Mouse (Mus musculus) kidney, postnatal 10 days (tissue): Measurements from ENCODE around the gene Eif4g1.

Experiments
- DNase-seq: peaks from one replicate; pipeline ENCODE4 v3.0.0; 2021; ENCODE audit warnings: mixed read lengths

Gene Eif4g1

DNA sequence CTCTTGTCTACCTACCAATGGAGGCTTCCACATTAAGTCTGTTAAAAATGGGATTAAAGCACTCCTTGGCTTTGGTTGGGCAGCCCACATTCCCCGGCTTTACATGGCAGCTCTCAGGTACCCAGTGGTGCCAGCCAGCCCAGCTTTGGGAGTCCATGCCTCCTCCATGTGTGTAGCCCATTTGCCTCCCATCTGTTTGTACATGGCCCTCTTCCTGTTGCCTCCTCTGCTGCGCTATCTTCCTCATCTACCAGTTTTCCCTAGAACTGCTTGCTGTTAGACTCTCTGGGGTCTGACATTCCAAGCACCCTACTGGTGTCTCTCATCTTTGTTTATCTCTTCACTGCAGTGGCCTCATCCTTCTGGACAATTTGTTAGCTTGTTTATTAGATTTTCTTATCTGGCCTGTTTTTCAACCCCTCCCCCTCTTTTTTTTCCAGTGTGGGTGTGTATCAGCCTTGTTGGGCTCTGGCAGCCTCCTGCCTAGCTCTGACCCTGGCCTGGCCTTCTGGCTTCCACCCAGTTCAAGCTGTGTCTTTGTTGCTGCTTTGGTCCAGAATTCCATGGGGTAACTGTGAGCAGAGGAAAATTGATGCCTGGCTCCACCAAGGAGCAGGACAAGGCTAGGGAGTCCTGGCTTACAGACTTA lies 38.4 kb downstream of the Eif4g1 start:
- peak; percentile 73 for DNase-seq

DNA sequence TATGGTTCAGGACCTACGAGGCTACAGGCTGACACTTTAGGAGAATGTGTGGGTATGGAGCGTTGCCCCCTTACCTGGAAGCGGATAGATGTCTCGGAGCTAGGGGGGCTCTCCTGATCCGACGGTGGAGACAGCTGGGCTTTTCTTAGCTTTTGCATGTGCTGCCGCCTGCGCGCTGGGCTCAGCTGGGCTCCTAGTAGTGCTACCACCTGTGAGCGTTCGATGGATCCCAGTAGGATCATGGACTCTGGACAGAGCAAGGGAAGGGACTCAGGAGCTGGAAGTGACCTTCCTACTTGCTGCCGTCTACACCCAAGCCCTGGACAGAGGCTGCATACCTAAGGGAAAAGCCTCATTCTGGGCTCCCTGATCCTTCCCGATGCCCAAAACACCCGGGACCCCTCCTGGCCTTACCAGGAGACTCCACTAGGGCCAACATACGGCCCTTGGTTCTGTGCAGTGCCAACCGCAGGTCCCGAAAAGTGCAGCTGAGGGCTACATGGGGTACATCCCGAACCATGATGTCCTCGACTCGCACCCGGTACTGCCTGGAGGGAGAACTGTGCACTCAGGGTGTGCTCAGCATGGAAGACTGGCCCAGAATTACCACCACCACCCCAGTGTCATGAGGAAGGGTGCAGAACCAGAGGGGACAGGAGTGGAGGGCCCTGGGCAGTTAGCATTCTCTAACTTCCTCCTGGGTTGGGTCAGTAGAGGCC lies 40.3 kb downstream of the Eif4g1 start:
- no peak for DNase-seq

DNA sequence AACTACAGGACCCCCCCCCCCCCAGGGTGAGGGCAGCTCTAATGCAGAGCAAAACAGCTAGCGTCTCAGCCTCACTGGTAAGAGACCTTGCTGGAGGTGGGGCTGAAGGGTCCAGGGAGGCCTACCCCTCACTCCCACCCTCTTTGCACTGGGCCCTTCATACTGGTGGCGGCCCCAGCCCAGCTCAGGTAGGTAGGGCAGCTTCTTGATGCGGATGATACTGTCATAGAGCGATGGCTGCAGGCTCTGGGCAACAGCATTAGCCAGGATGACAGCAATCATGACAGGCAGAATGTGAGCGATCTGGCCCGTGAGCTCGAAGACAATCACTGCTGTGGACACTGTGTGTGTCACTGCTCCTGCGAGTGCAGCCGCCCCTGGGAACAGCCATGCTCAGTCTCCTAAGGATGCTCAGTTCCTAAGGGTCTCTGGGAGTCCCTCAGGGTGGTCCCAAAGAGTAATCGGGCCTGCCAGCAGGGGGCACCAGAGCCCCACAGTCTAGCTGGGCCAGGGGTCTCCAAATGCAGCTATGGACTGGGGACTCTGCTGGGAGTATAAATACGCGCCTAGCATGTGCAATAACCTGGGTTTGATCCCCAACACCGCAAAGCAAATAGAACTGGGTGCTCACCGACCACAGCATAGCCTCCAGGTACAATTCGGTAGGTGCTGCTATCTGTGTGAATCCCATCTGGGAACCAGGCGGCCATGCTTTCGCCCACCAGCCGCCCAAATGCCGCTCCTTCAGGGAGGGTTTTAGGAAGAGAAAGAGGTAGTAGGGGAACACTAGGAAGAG lies 41.0 kb downstream of the Eif4g1 start:
- DNase-seq: peak; percentile 69

DNA sequence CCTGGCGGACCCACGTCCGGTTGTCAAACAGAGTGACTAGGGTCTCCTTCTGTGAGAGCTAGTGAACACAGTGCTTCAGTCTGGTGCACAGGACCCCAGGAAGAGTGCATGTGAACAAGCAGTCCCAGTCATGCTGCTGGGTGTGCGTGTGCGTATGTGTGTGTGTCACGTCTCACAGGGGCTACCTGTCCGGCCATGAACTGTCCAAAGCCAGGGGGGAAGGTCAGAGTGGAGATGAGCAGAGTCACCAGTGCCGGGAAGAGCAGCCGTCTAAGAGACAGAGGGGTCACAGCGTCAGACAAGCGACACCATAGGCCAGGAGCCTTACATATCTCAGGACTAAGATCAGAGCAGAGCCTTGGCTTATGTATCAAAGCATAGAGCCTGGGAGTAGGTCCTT lies 42.3 kb downstream of the Eif4g1 start:
- no peak for DNase-seq

DNA sequence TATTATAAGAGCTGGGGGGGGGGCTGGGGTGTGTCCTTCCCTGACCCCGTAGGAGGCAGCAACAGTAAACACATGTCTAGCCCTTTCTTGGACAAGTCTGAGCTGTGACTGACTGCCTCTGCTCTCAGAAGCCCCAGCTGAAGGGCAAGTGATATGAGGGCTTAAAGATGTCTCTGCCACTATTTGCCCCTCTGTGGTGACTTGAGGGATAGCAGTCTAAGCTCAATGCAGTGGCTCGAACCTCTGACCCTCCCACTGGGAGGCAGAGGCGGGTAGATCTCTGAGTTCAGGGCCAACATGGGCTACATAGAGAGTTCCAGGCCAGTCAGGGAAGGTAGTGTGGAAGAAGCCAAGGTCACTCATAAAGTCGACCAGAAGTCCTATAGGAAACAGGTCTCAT lies 42.7 kb downstream of the Eif4g1 start:
- no peak for DNase-seq

DNA sequence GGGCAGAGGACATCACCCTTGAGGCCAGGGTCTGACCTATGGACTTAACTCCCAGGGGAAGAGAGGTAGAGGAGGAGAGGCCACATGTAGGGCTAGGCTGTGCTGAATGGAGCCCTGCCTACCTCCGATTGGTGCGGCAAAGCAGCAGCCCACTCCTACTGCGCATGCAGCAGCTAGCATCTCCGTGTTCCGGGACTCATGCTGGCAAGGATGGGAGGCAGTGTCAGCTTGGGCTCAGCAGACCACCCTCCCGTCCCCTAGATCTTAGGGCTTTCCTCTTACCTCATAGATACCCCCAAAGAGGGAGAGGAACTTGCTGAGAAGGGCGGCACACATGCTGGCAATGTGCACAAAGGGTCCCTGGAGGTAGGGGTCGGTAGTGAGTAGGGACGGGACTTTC lies 44.1 kb downstream of the Eif4g1 start:
- no peak for DNase-seq

DNA sequence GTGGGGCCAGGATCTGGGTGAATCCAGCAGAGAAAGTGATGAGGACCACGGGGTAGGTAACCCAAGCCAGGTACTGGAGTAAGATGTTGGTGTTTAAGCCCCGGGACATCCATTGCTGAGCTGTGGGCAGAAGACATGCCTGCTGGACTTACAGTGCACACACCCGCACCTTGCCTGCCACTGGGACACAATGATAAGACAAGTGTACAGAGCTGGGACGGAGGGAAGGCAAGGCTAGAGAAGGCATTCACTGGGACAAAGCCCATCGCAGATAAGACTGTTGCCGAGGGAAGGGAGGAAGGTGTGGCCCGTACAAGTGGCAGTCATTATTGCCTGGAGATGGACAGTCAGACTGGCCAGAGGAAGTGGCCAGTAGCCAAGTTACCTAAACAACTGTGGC lies 44.8 kb downstream of the Eif4g1 start:
- DNase-seq: no peak

DNA sequence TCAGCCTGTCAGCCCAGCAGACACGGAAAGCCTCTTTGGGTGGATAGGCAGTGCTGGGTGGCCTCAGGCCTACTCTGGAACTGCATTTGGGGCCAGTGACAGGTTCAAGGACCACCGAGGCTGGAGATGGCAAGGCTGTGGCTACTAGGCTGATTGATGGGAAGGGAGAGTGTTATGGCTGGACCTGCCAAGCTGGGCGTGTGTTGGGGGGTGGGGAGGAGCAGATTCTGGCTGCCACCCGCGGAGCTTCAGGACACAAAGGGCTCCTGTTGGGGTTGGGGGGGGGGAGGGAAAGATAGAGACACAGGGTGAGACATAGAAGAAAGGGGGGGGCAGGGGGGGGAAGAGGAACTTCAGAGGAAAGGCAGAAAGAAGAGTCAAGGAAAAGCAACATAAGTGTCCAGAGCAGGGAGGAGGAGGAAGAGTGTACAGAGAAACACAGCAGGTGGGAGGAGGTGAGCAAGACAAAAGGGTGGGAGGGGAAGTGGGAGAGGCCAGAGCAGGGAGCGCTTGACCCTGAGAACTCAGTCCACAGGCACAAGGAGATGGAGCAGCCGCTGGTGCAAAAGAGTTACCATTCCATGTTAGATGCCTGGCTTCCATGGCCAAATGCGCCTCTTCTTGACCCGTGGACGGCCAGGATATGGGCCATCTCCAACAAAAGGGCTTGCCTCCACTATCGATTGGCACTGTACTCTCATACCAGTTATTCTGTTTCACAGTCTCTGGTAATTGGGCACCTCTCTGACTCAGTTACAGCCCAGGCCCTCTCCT lies 46.4 kb downstream of the Eif4g1 start:
- DNase-seq: no peak

DNA sequence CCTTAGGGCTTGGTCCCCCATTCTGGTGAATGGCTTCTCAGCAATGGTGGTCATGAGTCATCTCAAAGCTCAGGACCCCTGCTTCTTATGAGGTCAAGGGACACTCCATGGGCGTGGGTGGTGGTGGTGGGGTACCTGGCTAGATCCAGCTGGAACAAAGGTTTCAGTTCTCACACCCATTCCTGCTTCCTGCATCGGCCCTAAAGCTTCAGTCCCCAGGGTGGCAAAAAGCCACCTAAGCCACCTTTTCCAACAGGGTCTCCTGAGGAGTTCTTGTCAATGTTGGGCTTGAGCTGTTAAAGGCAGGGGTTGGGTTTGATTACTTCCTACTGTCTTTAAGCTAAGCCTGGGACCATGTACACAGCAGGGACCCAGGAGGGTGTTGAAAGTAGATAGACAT lies 47.0 kb downstream of the Eif4g1 start:
- no peak for DNase-seq

DNA sequence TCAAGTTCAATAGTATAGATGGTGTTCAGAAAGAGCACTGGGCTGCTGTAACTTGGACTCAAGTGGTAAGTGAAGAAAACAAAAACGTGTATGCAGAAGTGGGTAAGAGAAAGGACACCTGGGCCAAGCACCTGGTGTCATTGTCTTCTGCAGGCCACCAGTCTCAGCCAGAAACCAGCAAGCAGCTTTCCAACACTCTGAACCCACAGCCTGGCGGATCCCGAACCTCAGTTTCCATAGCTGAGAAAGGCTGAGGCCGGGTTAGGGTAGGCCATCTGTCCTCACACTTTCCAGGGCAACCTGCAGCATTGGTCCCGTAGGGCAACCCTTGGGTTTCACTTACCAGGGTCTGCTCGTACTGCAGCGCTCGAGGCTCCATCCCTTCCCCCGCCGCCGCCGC lies 47.5 kb downstream of the Eif4g1 start:
- DNase-seq: no peak

DNA sequence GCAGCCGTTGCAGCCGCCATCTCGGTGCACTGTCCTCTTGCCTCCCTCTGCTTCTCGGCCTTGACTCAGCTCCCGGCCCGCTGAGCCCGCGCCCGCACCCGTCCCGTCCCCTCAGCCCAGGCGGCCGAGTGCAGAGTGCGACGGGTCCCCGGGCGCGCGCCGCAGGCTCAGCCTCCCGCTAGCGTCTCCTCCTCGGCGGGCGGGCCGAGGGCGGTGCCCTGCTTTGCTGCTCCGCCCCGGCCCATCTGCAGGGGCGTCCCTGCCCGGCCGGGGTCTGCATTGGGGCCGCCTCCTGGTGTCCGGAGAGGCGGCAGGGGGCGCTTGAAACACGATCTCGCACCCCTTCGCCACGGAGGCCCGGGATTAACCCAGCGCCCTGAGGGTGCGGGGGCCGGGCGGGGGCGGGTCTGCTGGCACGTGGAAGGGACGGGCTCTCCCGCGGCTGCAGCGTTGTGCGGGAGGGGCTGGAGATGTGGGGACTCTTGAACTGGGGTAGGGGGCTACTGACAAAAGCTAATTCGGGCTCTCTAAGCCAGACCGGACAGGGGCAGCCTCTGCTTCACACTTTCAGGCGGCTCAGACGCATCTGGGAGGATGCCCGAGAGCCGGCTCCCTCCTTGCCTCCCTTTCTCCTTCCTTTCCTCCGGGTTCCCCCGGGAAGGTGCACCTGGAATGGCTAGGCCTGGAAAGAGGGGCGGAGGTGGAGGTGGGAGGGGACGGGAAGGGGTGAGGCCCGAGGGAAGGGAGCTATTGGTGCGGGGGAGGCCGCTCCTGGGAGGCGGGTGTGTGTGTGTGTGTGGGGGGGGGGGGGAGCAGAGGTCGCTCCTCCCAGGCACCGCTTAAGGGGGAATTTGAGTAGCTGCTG lies 48.1 kb downstream of the Eif4g1 start:
- peak; percentile 91 for DNase-seq

DNA sequence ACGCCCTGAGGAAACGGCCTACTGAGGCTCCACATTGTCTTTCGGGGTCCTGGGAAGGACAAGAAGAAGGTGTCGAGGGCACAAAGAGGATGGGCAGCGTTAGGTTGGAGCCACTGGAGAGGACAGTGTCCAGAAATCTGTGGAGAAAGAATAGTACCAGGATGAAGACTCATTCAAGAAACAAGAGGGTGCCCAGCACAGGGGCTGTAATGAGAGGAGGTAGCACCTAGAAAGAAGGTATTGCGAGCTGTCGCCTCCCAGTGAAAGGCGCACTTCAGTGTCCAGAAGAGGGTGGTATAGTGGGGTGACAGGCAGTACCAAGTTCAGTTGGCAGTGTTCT lies 48.7 kb downstream of the Eif4g1 start:
- no peak for DNase-seq

DNA sequence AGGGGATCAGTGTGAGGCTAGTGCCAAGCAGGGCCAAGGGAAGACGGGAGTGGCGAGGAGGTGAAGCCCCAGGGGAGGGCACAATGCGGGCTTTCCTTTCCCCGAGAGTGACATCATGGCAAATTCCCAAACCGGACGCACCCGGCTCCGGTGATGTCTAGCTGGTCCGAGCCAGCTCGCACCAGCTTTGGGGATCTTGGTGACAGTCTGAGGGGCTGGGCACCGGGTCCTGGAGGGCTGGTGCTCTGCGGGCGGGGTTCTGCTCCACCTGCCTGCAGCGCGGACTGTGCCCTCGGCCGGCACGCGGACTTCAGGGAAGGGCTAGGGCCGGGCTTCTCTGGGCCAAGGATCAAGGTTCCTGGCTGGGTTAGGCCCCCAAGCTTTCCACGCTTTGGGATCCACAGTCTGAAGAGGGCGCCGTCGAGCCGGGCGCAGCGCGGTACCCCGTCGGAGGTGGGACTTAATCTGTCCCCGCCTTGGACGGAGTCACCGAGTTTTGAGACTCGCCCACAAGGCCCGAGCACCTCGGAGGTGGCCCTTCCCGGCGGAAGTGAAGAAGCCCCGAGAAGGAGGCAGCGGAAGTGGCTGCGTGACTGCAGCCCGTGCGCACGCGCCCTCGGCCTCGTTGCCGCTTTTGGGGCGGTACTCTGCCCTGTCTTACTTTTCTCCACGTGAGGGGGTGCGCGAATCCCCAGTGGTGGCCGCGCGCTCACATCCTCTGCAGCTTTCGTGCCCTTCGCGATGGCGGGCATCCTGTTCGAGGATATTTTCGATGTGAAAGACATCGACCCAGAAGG lies 49.3 kb downstream of the Eif4g1 start, which contains the start of the genes Polr2h and Clcn2:
Polr2h (plus strand) TSS at position 485 of the 797 bp plus-strand sequence.
Clcn2 (minus strand) TSS at position 566 of the 797 bp plus-strand sequence.
- DNase-seq: peak; percentile 98

DNA sequence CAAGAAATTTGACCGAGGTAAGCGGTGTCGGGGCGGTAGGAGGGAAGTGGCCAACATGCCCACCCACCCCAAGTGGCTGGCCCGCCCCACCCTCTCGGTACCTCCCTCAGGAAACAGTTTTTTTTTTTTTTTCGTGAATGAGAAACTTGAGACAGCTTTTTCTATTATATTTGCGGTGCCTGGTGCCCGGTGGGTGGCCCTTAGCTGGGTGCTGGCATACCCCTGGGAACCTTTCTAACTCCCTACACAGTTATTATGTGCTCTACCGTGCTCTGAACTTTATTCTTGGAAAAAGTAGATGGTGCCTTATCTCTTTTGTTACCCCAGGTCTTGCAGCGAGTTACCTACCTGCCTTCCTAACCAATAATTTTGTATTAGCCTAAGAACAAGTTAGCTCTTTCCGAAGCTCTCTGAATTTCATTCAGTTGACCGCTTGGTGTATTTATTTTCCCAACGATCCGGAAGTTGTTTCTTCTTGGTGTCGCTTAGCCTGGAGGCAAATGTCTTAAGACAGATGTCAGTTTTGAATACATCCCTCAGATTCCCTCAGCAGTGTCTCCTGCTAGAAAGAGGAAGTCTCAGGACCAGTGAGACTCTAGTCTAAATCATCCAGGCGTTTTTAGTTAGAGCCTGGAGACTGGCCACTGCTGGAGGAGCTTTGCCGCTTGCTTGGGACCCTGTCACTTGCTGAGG lies 50.0 kb downstream of the Eif4g1 start:
- DNase-seq: no peak

DNA sequence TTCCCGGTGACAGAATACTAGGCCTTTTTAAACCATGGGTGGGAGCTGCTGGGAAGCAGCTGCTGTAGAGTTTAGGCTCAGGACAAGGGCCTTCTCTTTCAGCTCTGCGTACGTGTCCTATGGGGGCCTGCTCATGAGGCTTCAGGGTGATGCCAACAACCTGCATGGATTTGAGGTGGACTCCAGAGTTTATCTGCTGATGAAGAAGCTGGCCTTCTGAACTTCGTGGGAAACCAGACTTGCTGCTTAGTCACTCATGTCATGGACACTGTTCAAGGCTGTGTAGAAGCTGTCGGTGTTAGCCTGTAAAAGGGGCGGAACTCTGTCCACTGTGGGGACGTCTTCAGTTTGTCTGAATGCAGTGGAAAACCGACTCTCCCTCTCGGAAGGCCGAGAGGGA lies 53.7 kb downstream of the Eif4g1 start:
- DNase-seq: no peak

DNA sequence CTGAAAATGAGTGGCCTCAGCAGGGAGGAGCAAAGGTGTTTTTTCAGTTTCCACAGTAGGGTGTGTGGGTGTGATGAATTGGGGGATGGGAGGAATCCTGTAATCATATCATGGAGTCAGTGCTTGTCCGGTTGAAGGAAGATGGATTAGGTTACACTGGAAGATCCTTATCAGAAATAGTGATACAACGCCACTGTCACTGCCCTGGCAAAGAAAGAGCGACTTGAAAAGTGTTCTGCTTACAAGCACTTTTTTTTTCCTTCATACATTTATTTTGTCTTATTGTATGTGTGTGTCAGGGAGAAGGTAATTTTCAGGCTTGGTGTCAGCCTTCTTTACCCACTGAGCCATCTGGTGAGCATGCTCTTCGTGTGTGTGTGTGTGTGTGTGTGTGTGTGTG lies 54.6 kb downstream of the Eif4g1 start:
- no peak for DNase-seq

DNA sequence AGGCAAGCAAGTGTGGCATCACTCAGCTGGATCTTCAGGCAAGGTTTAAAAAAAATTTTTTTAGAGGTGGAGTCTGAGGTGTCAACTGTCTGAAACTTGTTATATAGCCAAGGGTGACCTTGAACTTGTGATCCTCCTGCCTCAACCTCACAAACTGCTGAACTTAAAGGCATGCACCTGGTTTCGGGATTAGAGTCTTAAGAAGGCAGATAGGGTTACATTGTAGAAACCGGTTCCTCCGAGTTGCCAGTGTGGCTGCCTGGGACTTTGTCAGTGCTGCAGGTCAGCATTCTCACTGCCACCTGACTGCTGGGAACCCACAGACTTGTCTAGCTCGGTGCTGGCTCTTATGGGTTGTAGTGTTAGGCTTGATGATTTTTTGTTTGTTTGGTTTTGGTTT lies 55.1 kb downstream of the Eif4g1 start:
- no peak for DNase-seq

DNA sequence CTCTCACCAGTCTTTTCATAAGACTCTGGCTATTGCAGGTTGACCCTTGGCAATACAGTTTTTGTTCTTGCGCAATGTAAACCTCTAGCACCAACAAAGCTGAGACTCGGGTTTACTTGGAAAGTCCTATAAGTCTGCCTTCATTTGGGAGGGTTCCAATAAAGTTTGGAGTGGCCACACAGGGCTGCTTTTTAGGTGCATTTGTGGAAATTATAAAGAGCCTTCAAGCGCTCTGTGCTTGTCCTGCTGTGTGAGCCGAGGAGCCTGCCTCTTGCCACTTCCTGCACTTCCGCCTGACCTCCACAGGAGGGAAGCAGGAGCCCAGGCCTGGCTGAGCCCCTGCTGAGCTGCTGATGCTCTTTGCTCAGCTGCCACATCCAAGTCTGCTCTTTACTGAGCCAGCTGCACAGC lies 56.2 kb downstream of the Eif4g1 start:
- DNase-seq: peak; percentile 83

DNA sequence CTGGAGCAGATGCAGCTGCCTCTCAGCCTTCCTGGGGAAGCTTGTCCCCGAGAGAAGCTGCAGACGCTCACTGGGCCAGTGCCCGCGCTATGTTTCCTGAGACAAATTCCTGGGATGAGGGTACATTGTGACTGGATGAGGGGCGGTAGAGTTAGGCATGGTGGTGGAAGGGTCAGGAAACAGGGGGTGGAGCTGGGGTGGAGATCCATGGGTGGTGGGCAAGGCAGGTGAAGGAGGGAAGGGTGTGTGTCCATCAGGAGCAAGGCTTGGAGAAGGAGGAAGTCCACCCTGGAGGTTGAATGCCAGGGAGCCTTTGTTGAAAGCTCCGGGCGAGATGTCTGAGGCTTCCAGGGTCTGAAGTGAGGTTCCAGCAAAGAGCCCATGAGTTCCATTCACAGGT lies 57.2 kb downstream of the Eif4g1 start:
- no peak for DNase-seq

DNA sequence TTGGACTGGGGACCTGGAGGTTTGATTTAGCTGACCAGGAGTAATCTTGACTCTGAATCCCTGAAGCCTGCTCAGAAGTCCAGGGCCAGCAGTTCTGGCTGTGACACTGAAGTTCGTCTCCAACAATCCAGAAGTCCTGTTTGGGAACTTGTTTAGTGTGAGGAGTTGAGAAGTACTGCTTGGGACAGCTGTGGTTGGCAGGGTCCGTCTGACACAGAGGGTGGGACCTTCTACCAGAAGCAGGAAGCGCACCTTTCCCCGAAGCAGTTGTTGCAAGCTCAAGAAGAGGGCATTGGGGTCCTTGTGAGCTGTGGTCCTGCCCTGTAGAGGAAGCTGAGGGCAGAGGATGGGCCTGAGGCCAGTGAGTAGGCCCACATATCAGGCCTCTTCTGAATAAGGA lies 57.6 kb downstream of the Eif4g1 start:
- DNase-seq: no peak

DNA sequence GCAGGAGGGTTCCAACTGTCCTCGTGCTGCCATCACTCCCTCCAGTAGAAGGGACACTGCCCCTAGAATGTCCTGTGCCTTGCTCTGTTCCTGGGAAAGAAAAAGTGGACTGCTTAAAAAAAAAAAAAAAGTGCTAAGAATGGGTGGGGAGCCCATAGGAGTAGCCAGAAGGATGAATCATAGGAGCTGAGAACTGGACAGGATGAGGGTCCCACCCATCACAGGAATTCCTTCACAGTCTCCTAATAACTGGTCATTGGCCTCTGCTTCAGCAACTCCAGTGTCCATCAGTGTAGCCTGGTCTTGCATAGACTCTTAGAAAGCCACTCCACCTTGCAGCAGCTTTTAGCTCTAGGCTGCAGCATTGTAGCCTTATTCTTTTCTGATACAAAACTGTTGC lies 58.3 kb downstream of the Eif4g1 start:
- no peak for DNase-seq
